Mouse (Mus musculus): ENCODE data around the gene Gpr137c.

DNA sequence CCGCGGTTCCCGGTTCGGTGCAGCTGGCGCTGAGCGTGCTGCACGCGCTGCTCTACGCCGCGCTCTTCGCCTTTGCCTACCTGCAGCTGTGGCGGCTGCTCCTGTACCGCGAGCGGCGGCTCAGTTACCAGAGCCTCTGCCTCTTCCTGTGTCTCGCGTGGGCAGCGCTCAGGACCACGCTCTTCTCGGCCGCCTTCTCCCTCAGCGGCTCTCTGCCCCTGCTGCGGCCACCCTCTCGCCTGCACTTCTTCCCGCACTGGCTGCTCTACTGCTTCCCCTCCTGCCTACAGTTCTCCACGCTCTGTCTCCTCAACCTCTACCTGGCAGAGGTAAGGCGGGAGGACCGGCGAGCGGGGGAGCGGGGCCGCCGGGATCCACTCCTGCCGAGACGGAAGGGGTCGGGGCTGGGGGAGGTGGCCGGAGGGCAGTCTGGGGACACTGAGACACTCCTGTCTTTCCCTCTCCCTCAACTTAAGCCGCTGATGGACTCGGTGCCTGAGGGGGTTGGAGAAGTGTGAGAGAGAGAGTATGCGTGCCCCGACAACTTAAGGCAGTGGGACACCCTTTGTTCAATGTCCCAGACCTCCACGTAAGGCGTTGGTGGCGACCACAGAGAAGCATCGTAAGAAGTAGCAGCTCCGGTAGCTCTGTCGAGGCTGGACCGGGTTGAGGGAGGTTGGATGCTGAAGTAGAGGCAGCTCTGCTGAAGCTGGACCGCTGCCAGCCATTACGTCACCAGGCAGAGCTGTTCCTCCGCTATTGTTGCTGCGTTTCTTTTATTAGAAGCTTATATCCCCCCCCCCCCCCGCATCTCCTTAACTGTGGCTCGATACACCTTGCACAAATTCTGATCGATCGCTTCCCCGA is 806 bp downstream of the Gpr137c start, which contains the start of gene Txndc16:
- no peak for TF ChIP-seq CTCF (IDR thresholded peaks at IDR 0.05; ENCODE audit: insufficient read depth, low read length)
- TF ChIP-seq POLR2A (IDR thresholded peaks at IDR 0.05; ENCODE audit: borderline replicate concordance, extremely low read depth, low read depth, low read length): 0 out of 2 replicates have a peak, but pooled peaks have one; percentile 25

Measured in lung, adult 2 months (tissue).